Mouse (Mus musculus): Measurements from ENCODE around the gene Tacr1. TPM values are rescaled to one million over a fixed set of nuclear protein-coding genes. Genes with fewer than 3 reads are reported as not detected.

Tacr1 gene
- polyA plus RNA-seq, 1 experiment from 2014 or later, result not detected

DNA sequence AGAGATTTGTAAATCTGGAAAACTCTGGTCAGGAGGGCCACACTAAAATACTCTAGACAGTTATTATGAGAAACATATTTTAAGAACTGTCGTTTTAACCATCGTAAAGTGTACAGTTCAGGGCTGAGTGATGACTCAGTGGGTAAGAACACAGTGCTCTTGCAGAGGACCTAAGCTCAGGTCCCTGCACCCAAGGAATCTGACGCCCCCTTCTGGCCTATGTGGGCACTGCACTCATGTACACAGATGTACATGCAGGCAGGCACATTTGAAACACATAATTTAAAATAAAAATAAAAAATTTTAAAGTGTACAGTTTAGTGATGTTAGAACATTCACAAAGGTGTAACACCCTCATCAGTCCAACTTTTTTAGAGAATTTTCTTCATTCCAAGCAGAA, 147.1 kb downstream of the Tacr1 start:
- no peaks in the 10 kb centered on the region for H3K4me1 ChIP-seq
- no peak for ATAC-seq
- no peak overlapping the region for H3K4me3 ChIP-seq
- no peak overlapping the region for H3K27ac ChIP-seq
- no peak overlapping the region for H3K4me2 ChIP-seq
- 54% methylated on average over 3 of the region's 3 CpGs for whole genome bisulfite sequencing (ENCODE audit: insufficient replicate concordance)
- H3K36me3 ChIP-seq, result no peaks in the 10 kb centered on the region
- H3K9ac ChIP-seq, result no peak overlapping the region
- peaks cover 9% of the 10 kb centered on the region; the same call in 1 of the 2 replicates for H3K9me3 ChIP-seq (replicated peaks)
- H3K27me3 ChIP-seq (replicated peaks), result no peaks in the 10 kb centered on the region

DNA sequence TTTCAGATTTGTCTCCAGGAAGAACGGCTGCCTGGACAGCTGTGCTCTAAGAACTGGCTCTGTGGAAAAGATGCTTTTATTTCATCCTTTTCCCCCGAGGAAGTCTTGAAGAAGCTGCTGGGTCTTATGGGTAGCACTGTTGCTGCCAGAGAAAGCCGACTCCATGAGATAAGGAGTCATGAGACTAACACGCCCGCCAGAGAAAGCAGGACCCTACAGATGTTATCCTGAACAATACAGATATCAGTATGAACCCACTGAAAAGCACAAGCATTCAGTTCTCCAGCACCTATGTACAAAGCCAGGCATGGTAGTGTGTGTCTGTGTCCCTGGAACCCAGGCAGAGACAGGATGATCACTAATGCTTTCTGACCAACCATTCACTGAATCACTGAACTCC, 173.3 kb downstream of the Tacr1 start:
- H3K9ac ChIP-seq, result no peak overlapping the region
- no peak overlapping the region for H3K4me2 ChIP-seq
- WGBS (ENCODE audit: insufficient replicate concordance), result 45% methylated on average over 5 of the region's 5 CpGs
- no peak for ATAC-seq
- no peaks in the 10 kb centered on the region for H3K9me3 ChIP-seq (replicated peaks)
- no peak overlapping the region for H3K4me3 ChIP-seq
- H3K27me3 ChIP-seq (replicated peaks), result no peaks in the 10 kb centered on the region
- no peak overlapping the region for H3K27ac ChIP-seq
- no peaks in the 10 kb centered on the region for H3K36me3 ChIP-seq
- H3K4me1 ChIP-seq, result no peaks in the 10 kb centered on the region

DNA sequence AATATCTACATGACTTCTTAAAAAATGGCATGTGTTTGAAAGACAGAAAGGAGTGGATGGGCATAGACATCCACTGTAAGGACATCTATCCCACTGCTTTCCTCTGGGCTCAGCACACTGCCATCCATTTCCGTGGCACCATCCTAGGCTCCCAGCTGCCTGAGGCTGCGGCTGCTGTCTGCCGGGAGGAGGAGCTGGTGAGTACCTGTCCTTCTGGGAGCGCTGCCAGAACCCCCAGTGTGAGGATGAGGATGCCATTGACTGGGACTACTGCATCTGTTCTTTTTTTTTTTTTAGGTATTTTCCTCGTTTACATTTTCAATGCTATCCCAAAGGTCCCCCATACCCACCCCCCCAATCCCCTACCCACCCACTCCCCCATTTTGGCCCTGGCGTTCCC, 183.3 kb downstream of the Tacr1 start:
- H3K27me3 ChIP-seq (replicated peaks), result no peaks in the 10 kb centered on the region
- H3K4me1 ChIP-seq, result no peaks in the 10 kb centered on the region
- H3K4me3 ChIP-seq, result no peak overlapping the region
- WGBS (ENCODE audit: insufficient replicate concordance), result 40% methylated on average over 5 of the region's 6 CpGs
- ATAC-seq, result no peak
- no peak overlapping the region for H3K4me2 ChIP-seq
- H3K9me3 ChIP-seq (replicated peaks), result no peaks in the 10 kb centered on the region
- no peak overlapping the region for H3K9ac ChIP-seq
- no peak overlapping the region for H3K27ac ChIP-seq
- no peaks in the 10 kb centered on the region for H3K36me3 ChIP-seq

DNA sequence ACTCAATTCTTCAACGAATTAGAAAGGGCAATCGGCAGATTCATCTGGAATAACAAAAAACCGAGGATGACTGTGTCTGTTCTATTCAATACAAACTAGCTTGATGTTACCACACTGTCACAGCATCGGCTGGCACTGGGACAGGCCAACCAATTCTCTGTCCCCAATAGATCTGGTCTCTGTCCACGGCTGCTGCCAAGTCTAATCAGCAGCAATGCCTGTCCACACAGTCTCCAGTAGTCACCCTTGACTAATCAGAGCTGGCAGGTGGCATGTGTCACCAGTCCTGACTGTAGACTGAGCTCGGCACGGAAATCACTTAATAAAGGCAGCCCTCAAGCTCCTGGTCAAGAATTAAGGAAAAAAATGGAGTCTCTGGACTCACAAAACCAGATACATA, 187.3 kb downstream of the Tacr1 start:
- 66% methylated on average over 7 of the region's 7 CpGs for WGBS (ENCODE audit: insufficient replicate concordance)
- Histone ChIP-seq H3K4me3 (no peak overlapping the region), H3K4me1 (no peaks in the 10 kb centered on the region), H3K36me3 (no peaks in the 10 kb centered on the region), H3K4me2 (no peak overlapping the region), H3K27me3 (replicated peaks) (no peaks in the 10 kb centered on the region), H3K9me3 (replicated peaks) (0 out of 2 replicates have a peak, but pooled peaks cover 2% of the 10 kb centered on the region), H3K27ac (no peak overlapping the region), H3K9ac (no peak overlapping the region)
- no peak for ATAC-seq

DNA sequence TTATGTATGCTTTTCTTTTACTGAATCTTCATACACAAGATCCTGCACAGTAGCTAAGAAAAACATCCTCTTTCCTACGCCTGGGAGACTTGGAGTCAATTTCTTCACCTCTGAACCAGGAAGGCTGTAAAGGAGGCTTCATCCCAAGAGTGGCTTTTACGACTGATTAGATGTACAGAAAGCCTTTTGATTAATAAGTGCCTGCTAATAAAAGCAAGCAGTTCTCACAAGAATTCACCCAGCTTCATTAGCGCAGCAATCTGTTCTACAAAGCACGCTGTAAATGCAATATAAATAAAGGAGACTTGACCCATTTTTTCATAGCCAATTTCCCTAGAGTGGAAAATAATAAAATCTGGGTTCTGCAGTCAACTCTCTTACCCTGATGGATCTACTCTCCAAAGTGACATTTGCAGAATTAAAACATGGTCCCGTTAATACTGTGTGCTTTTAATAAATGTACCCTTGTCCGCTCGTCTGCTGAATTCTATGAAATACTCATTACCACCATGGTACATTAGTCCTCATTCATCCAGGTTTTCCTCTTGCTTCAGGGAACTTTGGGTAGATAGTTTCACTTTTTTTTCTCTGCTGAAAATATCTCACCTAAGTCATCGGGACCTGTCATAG, 193.4 kb downstream of the Tacr1 start:
- H3K4me1 ChIP-seq, result no peaks in the 10 kb centered on the region
- H3K9me3 ChIP-seq (replicated peaks), result 0 out of 2 replicates have a peak, but pooled peaks cover 2% of the 10 kb centered on the region
- no peak for ATAC-seq
- H3K36me3 ChIP-seq, result no peaks in the 10 kb centered on the region
- no peaks in the 10 kb centered on the region for H3K27me3 ChIP-seq (replicated peaks)
- no peak overlapping the region for H3K9ac ChIP-seq
- H3K27ac ChIP-seq, result no peak overlapping the region
- H3K4me3 ChIP-seq, result no peak overlapping the region
- WGBS (ENCODE audit: insufficient replicate concordance), result 70% methylated on average over 8 of the region's 8 CpGs
- H3K4me2 ChIP-seq, result no peak overlapping the region

DNA sequence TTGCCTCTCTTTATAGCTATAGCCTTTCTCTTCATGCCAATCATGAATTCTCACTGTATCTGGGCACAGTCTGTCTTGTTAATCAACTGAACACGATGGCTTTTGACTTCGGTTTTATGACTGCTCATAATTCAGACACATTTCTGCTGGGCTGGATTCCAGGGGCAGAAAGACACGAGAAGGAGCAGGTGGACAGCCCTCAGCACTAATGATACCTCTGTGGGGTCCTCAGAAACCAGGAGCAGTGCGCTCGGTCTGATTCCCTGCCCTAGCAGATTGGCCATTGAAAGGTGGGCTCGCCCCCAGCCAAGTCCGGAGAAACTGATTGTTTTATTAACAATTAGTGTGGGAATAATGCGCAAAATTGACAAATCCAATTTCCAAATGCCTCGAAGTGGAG, 201.1 kb downstream of the Tacr1 start:
- no peak for ATAC-seq
- no peak overlapping the region for H3K4me2 ChIP-seq
- no peak overlapping the region for H3K27ac ChIP-seq
- H3K4me1 ChIP-seq, result no peaks in the 10 kb centered on the region
- H3K36me3 ChIP-seq, result no peaks in the 10 kb centered on the region
- 71% methylated on average over 9 of the region's 9 CpGs for WGBS (ENCODE audit: insufficient replicate concordance)
- H3K27me3 ChIP-seq (replicated peaks), result no peaks in the 10 kb centered on the region
- H3K9me3 ChIP-seq (replicated peaks), result no peaks in the 10 kb centered on the region
- H3K4me3 ChIP-seq, result no peak overlapping the region
- no peak overlapping the region for H3K9ac ChIP-seq

DNA sequence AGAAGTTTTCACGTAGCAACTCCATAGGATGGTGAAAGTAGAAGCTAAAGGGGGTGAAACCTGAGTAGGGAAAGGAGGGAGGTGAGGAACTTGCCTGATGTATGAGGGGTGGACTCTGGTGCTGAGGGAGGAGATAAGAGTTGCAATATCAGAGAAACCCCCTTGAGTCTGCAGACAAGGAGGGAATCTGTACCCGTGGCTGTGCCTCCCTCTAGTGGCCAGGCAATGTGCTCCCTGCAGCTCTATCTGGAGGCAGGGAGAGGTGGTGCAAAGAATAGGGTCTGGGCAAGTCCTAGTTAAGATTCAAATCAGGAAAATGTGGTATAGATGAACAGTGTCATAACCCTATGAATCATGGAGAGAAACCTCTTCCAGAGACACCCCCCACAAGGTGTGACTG, 201.5 kb downstream of the Tacr1 start:
- Histone ChIP-seq H3K4me3 (no peak overlapping the region), H3K36me3 (no peaks in the 10 kb centered on the region), H3K4me1 (no peaks in the 10 kb centered on the region), H3K27ac (no peak overlapping the region), H3K4me2 (no peak overlapping the region), H3K9ac (no peak overlapping the region), H3K9me3 (replicated peaks) (no peaks in the 10 kb centered on the region), H3K27me3 (replicated peaks) (no peaks in the 10 kb centered on the region)
- no peak for ATAC-seq
- 37% methylated on average over 2 of the region's 2 CpGs for whole genome bisulfite sequencing (ENCODE audit: insufficient replicate concordance)

DNA sequence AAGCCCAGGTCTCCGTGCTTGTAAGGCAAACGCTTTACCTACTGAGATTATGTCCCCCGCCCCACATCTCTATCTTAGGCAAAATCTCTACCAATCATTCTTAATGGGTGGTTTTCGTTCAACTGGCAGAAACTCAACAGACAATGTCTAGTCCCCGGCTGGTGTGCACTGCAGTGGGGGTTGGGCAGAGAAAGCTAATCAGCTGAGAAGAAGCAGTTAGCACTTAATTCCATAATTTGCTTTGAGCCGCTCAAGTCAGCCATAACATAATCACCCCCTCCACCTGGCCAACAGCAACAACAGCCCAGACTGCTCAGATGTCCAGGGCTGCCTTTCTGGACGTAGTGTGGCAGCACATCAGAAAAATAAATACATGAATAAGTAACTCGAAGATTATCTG, 202.7 kb downstream of the Tacr1 start:
- no peaks in the 10 kb centered on the region for H3K27me3 ChIP-seq (replicated peaks)
- whole genome bisulfite sequencing (ENCODE audit: insufficient replicate concordance), result 62% methylated on average over 8 of the region's 8 CpGs

DNA sequence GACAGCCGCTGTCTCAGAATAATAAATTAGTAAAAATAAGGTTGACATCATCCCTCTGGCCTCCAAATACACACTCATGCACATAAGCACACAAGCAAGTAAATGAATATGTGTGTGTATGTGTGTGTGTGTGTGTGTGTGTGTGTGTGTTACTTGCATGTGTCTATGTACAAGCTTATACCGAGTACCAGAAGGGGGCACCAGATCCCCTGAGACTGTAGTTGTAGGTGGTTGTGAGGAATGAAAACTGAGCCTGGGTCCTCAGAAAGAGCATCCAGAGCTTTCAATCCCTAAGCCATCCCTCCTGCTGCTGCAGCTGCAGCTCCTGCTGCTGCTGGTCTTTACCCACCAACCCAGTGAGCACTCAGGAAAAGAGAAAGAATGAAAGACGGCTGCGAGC, 206.6 kb downstream of the Tacr1 start:
- no peaks in the 10 kb centered on the region for H3K4me1 ChIP-seq
- 78% methylated on average over 4 of the region's 4 CpGs for WGBS (ENCODE audit: insufficient replicate concordance)
- no peak overlapping the region for H3K4me3 ChIP-seq
- ATAC-seq, result no peak
- no peaks in the 10 kb centered on the region for H3K9me3 ChIP-seq (replicated peaks)
- H3K36me3 ChIP-seq, result no peaks in the 10 kb centered on the region
- no peak overlapping the region for H3K9ac ChIP-seq
- H3K4me2 ChIP-seq, result no peak overlapping the region
- no peak overlapping the region for H3K27ac ChIP-seq
- H3K27me3 ChIP-seq (replicated peaks), result no peaks in the 10 kb centered on the region

More for the DNA sequence above, 202.7 kb downstream of the Tacr1 start:
- ATAC-seq, result no peak
- no peaks in the 10 kb centered on the region for H3K9me3 ChIP-seq (replicated peaks)
- H3K4me3 ChIP-seq, result no peak overlapping the region
- H3K9ac ChIP-seq, result no peak overlapping the region
- no peak overlapping the region for H3K27ac ChIP-seq
- H3K4me1 ChIP-seq, result no peaks in the 10 kb centered on the region
- no peak overlapping the region for H3K4me2 ChIP-seq
- no peaks in the 10 kb centered on the region for H3K36me3 ChIP-seq

DNA sequence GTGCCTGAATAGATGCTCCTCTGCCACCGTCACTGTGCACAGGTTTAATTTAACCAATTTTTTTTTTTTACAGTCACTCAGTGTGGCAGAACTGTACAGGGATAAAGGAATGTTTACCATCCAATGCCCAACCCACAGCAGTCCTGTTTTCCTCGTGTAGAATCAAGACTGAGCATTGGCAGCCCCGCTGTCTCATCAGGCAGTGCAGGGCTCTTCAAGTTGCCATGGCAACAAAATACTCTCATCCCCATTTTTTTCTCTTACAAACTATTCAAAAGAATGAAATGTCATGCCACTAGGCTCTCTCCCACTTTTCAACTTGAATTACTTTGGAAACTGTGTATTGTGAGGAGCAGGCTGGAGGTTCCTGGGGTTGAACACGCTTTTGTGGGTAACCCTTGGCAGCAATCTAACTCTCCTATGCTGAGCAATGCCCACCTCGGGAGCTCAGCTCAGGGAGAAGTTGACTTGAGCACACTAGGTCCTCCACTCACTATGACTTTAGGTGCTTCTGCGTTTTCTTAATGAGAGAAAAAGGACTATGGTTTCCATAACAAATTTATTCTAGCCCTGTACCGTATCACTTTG, 207.3 kb downstream of the Tacr1 start:
- Histone ChIP-seq H3K9ac (no peak overlapping the region), H3K9me3 (replicated peaks) (no peaks in the 10 kb centered on the region), H3K27ac (no peak overlapping the region), H3K27me3 (replicated peaks) (no peaks in the 10 kb centered on the region), H3K4me3 (no peak overlapping the region), H3K4me2 (no peak overlapping the region), H3K4me1 (no peaks in the 10 kb centered on the region), H3K36me3 (no peaks in the 10 kb centered on the region)
- WGBS (ENCODE audit: insufficient replicate concordance), result 62% methylated on average over 7 of the region's 7 CpGs
- no peak for ATAC-seq

Measured in liver, embryonic 12.5 days (tissue).